Mouse (Mus musculus): ENCODE measurements around the gene Spsb4. TPM values are rescaled to one million over a fixed set of nuclear protein-coding genes. Genes with fewer than 3 reads are reported as not detected.

Gene Spsb4
- total RNA-seq, 4 experiments from 2014 or later, result 0.74 to 0.98 (median 0.85) TPM

Other genes with a start within 250 kb of the Spsb4 start
- 10 to 100 TPM in 2 of 4 experiments, 1 to 10 TPM in 2; 7.7 to 16.5 (median 12.9) TPM for gene Pxylp1, start 126.2 kb downstream of the Spsb4 start, total RNA-seq (2022)
- gene Slc25a36, start 92.3 kb upstream of the Spsb4 start, total RNA-seq (2022), result 100 to 1,000 TPM in 2 of 4 experiments, 10 to 100 TPM in 2; 76.3 to 126 (median 102) TPM

Data from adrenal gland, adult 8-10 months (tissue).